Mouse (Mus musculus): ENCODE measurements at regions not wholly inside any gene's neighbourhood (a gene's known extent, or its start where the extent isn't known, plus 50 kb on each side); places are given as distances from the start of the nearest gene placed in this dataset.

- no peak for TF ChIP-seq POLR2A (IDR thresholded peaks at IDR 0.05; ENCODE audit: low read depth, low read length)
- no peak for TF ChIP-seq CTCF (IDR thresholded peaks at IDR 0.05; ENCODE audit: extremely low read depth, insufficient read depth, insufficient read length, insufficient replicate concordance)
Measured at GRCm38 (mm10) chr6:116793961-116794336, 77.2 kb upstream of the Tmem72 start.

Data from spleen, adult 2 months (tissue).